Mouse (Mus musculus) layer of hippocampus, postnatal 25 days (tissue): ENCODE results near the gene Glyatl3. TPM values are rescaled to one million over a fixed set of nuclear protein-coding genes. Genes with fewer than 3 reads are reported as not detected.
A peak's percentile ranks its signal among the peaks of the same experiment; 100 is the strongest.

Source experiments
- DNase-seq, 2 experiments: peaks; one replicate each; pipeline ENCODE4 v3.0.0; 2022; ENCODE audit warnings: mixed read lengths in 2 of 2, low spot score in 1 of 2; ENCODE audit errors: extremely low spot score in 1 of 2
- total RNA-seq, 2 experiments: library from RNA; stranded (reverse); gene quantifications; 2 replicates each; pipeline ENCODE4 v1.2.3; 2021

Gene Glyatl3
- not detected for total RNA-seq

DNA sequence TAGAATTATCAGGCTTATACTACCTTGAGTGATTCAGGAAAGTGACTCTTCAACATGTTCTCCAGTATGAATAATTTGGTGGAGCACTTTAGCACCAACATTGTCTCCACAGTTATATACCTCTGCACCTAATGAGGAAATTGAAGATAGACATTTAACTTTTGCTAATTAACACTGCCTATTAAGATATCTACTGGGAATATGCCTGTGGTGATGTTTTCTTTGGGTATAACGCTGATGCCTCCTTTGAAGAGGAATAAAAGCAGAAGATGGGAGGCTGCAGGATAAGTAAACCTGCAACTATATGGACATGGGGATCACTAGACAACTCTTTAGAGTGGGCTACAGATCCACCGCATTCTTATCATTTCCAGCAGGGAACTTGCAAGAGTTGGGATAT, at the start of gene Glyatl3:
Glyatl3 (minus strand) TSS at position 101 of the 400 bp plus-strand sequence.
- DNase-seq, result no peak

DNA sequence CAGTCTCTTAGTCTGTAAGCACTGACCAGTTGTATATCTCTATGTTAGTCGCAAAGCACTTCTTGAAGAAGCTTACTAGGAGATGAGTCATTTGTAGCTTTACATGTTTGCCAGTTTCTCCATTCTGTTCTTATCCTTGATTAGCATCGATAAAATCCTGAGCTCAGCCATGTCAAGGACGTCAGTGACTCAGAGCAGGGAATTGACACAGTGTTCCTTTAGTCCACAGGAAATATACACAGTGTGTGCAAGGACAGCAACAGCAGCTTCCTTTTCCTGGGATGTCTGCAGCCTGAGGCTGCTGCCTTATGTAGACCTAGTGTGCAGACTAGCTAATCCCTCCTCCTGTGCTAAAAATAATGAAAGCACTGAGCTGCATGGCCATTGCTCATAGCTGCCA, 34.4 kb upstream of the Glyatl3 start:
- no peak for DNase-seq

- peak; percentile 96 to 99 for DNase-seq
Measured at GRCm38 (mm10) chr17:40934420-40935231, 20.5 kb upstream of the Glyatl3 start, which contains the start of the genes Mut and Cenpq. Mut (plus strand) TSS chr17:40934685. Cenpq (minus strand) TSS chr17:40935047.

DNA sequence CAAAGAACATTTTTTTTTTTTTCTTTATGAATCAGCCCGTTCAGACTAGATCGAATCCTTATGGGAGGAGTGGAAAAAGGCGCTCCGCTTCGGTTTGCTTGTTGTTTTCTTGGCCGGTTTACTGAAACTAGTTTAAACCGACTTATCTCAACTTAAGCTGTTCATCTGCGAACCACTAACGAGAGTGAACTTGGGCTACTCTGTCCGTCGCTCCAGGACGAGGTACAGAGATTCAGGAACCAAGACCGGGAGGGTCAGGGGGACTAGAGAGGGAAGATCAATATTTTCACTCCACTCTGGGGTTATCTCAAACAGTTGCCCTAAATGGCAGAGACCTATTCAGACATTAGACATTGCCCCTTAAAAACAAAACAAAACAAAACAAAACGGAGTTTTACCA, 19.8 kb upstream of the Glyatl3 start:
- no peak for DNase-seq

- no peak for DNase-seq
Measured at GRCm38 (mm10) chr17:40915499-40915898, 1.3 kb upstream of the Glyatl3 start.

- no peak for DNase-seq
Measured at GRCm38 (mm10) chr17:40904721-40905154, 9.4 kb downstream of the Glyatl3 start.

DNA sequence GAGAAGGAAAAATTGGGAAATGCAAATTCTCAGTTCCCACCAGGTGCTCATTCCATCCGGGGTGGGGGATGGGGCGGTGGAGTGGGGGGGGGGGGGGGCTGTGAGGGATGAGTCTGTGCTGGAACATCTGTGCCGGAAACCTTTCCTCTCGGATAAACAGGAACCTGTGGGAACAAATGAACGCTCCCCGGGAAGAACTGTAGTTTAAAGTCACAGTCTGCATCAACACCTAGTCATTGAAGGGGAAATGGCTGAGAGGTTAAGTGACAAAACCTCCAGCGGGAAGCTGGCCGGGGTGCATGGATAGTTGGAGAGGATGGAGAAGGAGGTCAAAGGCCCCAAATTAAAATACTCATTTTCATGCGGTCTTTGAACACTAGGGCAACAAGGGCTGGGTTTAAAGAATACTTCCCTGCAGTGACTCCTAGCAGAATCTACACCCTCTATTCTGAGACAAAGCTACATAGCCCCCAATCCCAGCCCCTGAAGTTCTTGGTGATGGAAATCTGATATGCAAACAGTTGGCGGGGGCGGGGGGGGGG, 10.0 kb downstream of the Glyatl3 start:
- DNase-seq, result no peak

DNA sequence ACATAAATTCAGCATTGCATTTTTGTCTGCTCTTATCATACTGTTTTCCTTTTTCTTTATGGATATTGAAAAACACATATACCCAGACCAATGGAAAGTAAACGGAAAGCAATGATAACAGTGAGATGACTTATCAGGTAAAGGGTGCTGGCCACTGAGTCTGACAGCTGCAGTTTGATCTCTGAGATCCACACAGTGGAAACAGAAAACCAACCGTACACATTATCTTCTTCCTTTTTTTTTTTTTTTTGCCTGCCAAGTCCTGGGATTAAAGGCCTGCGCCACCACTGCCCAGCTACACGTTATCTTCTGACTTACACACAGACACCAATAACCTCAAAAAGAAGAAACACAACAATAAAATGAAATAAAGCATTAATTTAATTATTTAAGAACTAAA, 10.8 kb downstream of the Glyatl3 start:
- DNase-seq, result no peak

- DNase-seq, result no peak
Measured at GRCm38 (mm10) chr17:40899783-40900363, 14.3 kb downstream of the Glyatl3 start.

DNA sequence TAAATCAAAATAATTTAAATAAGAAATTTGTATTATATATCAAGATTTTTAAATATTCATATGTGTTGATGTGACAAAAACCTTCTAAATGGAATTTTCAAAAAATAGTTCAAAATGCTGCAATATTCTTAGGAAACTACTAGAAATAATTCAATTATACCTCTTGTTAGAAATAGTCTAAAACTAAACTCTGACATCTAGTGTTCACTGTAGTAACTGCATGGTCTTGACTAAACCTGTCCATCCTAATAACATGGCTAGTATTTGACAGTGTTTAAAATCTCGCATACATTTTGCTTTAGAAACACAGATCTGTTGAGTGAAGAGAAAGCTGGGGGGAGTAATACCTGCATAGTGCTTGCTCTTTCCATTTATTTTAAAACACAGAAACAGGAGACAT, 17.3 kb downstream of the Glyatl3 start:
- DNase-seq, result no peak

DNA sequence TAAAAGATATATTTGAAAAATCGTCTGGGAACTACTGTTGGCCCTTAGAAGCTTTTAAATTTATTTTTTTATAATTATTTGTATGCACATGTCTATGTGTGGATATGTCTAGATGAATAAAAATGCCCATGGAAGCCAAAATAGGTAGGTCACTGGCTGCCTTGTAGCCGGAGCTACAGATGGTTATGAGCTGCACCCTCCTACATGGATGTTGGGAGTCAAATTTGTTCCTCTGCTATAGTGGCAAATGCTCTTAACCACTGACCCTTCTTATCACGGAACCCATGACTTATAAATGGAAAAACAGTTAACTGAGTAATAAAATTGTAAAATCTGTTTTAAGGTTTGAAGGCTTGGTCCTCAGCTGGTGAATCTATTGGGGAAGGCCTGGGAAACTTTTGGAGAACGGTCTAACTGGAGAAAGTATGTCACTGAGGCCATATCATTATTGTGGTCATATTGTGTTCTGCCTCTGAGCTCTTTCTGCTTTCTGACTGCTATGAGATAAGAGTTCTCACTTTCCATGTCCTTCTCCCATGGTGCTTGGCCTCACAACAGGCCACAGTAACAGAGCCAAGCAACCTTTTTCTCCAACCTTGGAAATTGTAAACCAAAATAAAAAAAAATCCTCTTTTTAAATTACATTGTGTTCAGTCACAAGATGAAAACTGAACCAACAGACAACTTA, 26.2 kb downstream of the Glyatl3 start:
- DNase-seq, result no peak

DNA sequence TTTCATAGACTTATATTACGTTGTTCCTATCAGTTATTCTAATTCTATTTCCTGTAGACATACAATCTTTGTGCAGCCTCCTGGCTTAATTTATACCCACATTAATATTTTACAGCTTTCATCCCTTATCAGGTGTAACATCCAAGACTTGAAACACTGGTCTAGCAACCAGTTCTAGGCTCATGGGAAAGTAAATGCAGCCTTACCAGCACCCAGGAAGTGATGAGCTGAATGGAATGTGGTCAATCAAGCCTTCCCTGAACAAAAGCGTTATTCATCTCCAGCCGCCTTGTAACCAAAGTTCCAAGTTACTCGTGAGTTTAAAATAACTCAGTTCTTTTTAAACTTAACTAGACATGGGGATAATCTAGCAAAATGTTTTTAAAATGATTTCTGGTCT, 29.0 kb downstream of the Glyatl3 start:
- no peak for DNase-seq

DNA sequence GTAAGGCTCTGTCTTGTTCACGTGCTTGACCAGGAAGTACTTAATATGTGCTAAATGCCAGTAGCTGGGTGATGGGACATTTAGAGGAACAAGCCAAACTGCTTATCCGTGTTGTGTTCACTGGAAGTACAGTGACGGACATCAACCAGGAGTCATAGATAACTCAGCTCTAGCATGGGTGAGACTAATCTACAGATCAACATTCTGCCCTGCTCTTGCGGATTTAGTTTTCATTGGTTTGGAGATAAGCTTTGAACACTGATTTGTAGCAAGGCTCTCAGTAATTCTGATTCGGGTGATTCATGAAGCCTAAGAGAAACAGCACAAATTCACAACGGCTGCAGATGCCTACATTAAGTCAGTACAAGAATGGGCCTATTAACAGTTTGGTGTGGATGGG, 32.0 kb downstream of the Glyatl3 start:
- no peak for DNase-seq

DNA sequence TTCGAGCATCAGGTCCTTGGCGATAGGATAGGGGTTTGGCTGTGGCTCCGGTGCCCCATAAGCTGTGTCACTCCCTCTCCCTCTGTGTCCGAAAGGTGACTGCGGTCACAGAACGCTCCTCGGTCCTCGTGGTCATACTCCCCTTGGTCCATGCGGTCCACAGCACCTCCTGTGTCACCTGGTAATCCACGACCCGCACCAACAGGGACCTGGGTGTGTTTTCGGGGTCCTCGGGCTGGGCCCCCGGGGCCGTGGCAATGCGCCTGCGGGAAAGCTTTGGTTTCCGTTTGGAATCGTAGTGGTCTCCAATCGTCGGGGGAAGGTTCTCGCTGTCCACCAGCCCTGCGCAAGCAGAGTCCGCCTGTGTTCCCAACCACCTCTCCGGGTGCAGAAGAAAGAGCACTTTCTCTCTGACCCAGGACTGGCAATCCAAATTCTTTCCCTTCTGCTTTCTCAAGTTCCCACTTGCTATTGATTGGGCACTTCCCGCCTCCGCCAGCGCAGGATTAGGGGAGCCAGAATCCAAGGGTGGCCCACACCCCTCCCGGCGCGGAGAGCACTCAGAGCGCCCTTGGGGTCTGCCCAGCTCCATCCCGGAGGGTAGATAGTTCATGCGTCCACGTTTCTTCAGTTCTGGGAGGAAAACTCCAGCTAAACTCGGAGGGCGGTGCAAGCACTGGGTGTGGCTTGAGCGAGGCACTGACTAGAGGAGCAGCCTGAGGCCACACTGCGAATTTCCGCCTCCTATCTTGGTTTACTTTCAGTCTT, 34.0 kb downstream of the Glyatl3 start, which contains the start of gene 9130008F23Rik:
9130008F23Rik (minus strand) TSS at position 636 of the 768 bp plus-strand sequence.
- peak; percentile 5 to 11 for DNase-seq

- DNase-seq, result no peak
Measured at GRCm38 (mm10) chr17:40879528-40879923, 34.6 kb downstream of the Glyatl3 start.

DNA sequence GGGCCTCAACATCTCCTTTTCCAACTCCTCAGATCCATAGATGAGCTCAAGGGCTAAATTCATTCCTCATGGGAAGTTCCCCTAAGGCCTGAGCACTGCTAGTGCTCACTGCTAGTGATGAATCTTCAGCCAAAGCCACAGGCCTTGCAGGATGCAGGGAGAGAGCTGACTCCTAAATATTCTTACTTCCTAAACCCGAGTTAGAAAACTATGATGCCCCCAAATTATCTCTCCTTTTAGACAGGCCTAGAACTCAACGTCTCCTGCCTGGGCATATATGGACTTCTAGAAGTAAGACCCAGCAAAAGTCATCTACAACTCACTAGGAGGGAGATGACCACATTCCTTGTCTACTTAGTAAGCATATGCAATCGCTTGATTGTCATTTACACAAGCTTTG, 36.4 kb downstream of the Glyatl3 start:
- DNase-seq, result no peak

GRCm38 (mm10) chr17:40875568-40875967, 38.6 kb downstream of the Glyatl3 start:
- no peak for DNase-seq

- DNase-seq, result no peak
Measured at GRCm38 (mm10) chr17:40874701-40875100, 39.4 kb downstream of the Glyatl3 start.

- no peak for DNase-seq
Measured at GRCm38 (mm10) chr17:40873582-40874011, 40.6 kb downstream of the Glyatl3 start.

GRCm38 (mm10) chr17:40872626-40873025, 41.5 kb downstream of the Glyatl3 start:
- no peak for DNase-seq
